Mouse (Mus musculus): ENCODE measurements at regions not wholly inside any gene's neighbourhood (a gene's known extent, or its start where the extent isn't known, plus 50 kb on each side); places are given as distances from the start of the nearest gene placed in this dataset.
A peak's percentile ranks its signal among the peaks of the same experiment; 100 is the strongest.
"Not testable (repeated sequence)": the region's sequence is repeated elsewhere in the genome, so short reads cannot be mapped to it uniquely, and the experiment has no call there.

- TF ChIP-seq GATA1 (IDR thresholded peaks at IDR 0.05; ENCODE audit: borderline replicate concordance, low read length): no peak
- TF ChIP-seq FLI1 (IDR thresholded peaks at IDR 0.05; ENCODE audit: low read length): no peak
- Histone ChIP-seq H3K4me3 (replicated peaks) (no peak overlapping the region), H3K4me1 (peaks cover 3% of the 10 kb centered on the region; the same call in 1 of the 2 replicates), H3K36me3 (replicated peaks; ENCODE audit: low read length) (no peaks in the 10 kb centered on the region), H3K27me3 (replicated peaks) (peaks cover 10% of the 10 kb centered on the region), H3K9me3 (peaks cover 25% of the 10 kb centered on the region; the same call in 1 of the 2 replicates)
Observed at GRCm38 (mm10) chr12:104609767-104610166, 136.6 kb upstream of the Gsc start.

GRCm38 (mm10) chr12:104608956-104609355 is 135.8 kb upstream of the Gsc start:
- Histone ChIP-seq H3K9me3 (peaks cover 25% of the 10 kb centered on the region; the same call in 1 of the 2 replicates), H3K27me3 (replicated peaks) (peaks cover 10% of the 10 kb centered on the region)
- H3K36me3 ChIP-seq (replicated peaks; ENCODE audit: low read length); H3K4me1 ChIP-seq; H3K4me3 ChIP-seq (replicated peaks): not testable (repeated sequence)

- H3K9me3 ChIP-seq: peaks cover 20% of the 10 kb centered on the region; the same call in 1 of the 2 replicates
- TF ChIP-seq GATA1 (IDR thresholded peaks at IDR 0.05; ENCODE audit: borderline replicate concordance, low read length) (no peak), FLI1 (IDR thresholded peaks at IDR 0.05; ENCODE audit: low read length) (no peak)
- no peak overlapping the region for H3K4me3 ChIP-seq (replicated peaks)
- peaks cover 3% of the 10 kb centered on the region; the same call in 1 of the 2 replicates for H3K4me1 ChIP-seq
- peaks cover 8% of the 10 kb centered on the region for H3K27me3 ChIP-seq (replicated peaks)
- no peaks in the 10 kb centered on the region for H3K36me3 ChIP-seq (replicated peaks; ENCODE audit: low read length)
Observed at GRCm38 (mm10) chr12:104607410-104607809, 134.3 kb upstream of the Gsc start.

- peaks cover 8% of the 10 kb centered on the region for H3K27me3 ChIP-seq (replicated peaks)
- no peak for TF ChIP-seq FLI1 (IDR thresholded peaks at IDR 0.05; ENCODE audit: low read length)
- TF ChIP-seq GATA1 (IDR thresholded peaks at IDR 0.05; ENCODE audit: borderline replicate concordance, low read length): no peak
- H3K9me3 ChIP-seq: peaks cover 17% of the 10 kb centered on the region; the same call in 1 of the 2 replicates
Observed at GRCm38 (mm10) chr12:104605535-104606399, 132.6 kb upstream of the Gsc start.

GRCm38 (mm10) chr12:104598056-104598455 is 124.9 kb upstream of the Gsc start:
- Histone ChIP-seq H3K9me3 (peaks cover 13% of the 10 kb centered on the region; the same call in 1 of the 2 replicates), H3K36me3 (replicated peaks; ENCODE audit: low read length) (no peaks in the 10 kb centered on the region), H3K27me3 (replicated peaks) (peaks cover 2% of the 10 kb centered on the region), H3K4me3 (replicated peaks) (no peak overlapping the region), H3K4me1 (no peaks in the 10 kb centered on the region)
- TF ChIP-seq FLI1 (IDR thresholded peaks at IDR 0.05; ENCODE audit: low read length) (no peak), GATA1 (IDR thresholded peaks at IDR 0.05; ENCODE audit: borderline replicate concordance, low read length) (no peak)

More at GRCm38 (mm10) chr12:104605535-104606399, 132.6 kb upstream of the Gsc start:
- Histone ChIP-seq H3K4me3 (replicated peaks) (peak overlapping the region; percentile 72), H3K36me3 (replicated peaks; ENCODE audit: low read length) (no peaks in the 10 kb centered on the region), H3K4me1 (peaks cover 3% of the 10 kb centered on the region; the same call in 1 of the 2 replicates)

- no peak for TF ChIP-seq FLI1 (IDR thresholded peaks at IDR 0.05; ENCODE audit: low read length)
- no peaks in the 10 kb centered on the region for H3K4me1 ChIP-seq
- no peaks in the 10 kb centered on the region for H3K27me3 ChIP-seq (replicated peaks)
- no peaks in the 10 kb centered on the region for H3K36me3 ChIP-seq (replicated peaks; ENCODE audit: low read length)
- H3K9me3 ChIP-seq: 0 out of 2 replicates have a peak, but pooled peaks cover 3% of the 10 kb centered on the region
- H3K4me3 ChIP-seq (replicated peaks): no peak overlapping the region
Observed at GRCm38 (mm10) chr12:104593526-104594155, 120.5 kb upstream of the Gsc start.

GRCm38 (mm10) chr12:104592791-104593525 is 119.8 kb upstream of the Gsc start:
- Histone ChIP-seq H3K4me1 (no peaks in the 10 kb centered on the region), H3K27me3 (replicated peaks) (no peaks in the 10 kb centered on the region), H3K9me3 (0 out of 2 replicates have a peak, but pooled peaks cover 3% of the 10 kb centered on the region), H3K4me3 (replicated peaks) (no peak overlapping the region), H3K36me3 (replicated peaks; ENCODE audit: low read length) (no peaks in the 10 kb centered on the region)
- TF ChIP-seq FLI1 (IDR thresholded peaks at IDR 0.05; ENCODE audit: low read length) (no peak), GATA1 (IDR thresholded peaks at IDR 0.05; ENCODE audit: borderline replicate concordance, low read length) (no peak)

GRCm38 (mm10) chr12:104591571-104591970 is 118.4 kb upstream of the Gsc start:
- H3K4me1 ChIP-seq: no peaks in the 10 kb centered on the region
- H3K9me3 ChIP-seq: no peaks in the 10 kb centered on the region
- H3K27me3 ChIP-seq (replicated peaks): peaks cover 3% of the 10 kb centered on the region
- no peaks in the 10 kb centered on the region for H3K36me3 ChIP-seq (replicated peaks; ENCODE audit: low read length)
- TF ChIP-seq GATA1 (IDR thresholded peaks at IDR 0.05; ENCODE audit: borderline replicate concordance, low read length) (no peak), FLI1 (IDR thresholded peaks at IDR 0.05; ENCODE audit: low read length) (no peak)
- H3K4me3 ChIP-seq (replicated peaks): no peak overlapping the region

- Histone ChIP-seq H3K36me3 (replicated peaks; ENCODE audit: low read length) (no peaks in the 10 kb centered on the region), H3K27me3 (replicated peaks) (peaks cover 3% of the 10 kb centered on the region), H3K4me3 (replicated peaks) (no peak overlapping the region), H3K9me3 (no peaks in the 10 kb centered on the region), H3K4me1 (no peaks in the 10 kb centered on the region)
- TF ChIP-seq FLI1 (IDR thresholded peaks at IDR 0.05; ENCODE audit: low read length) (no peak), GATA1 (IDR thresholded peaks at IDR 0.05; ENCODE audit: borderline replicate concordance, low read length) (no peak)
Observed at GRCm38 (mm10) chr12:104590291-104590690, 117.2 kb upstream of the Gsc start.

All from megakaryocyte, embryonic 14.5 days (primary cell).